24 mouse cellular contexts compared by ENCODE assay signal in genomic region chr9:11603884-11604283, GRCm38 (mm10).
DNase-seq lines count a peak whose midpoint lies in the region; ATAC-seq and TF ChIP-seq lines count a peak whose summit lies in the region.
"Had no signal": no experiment of that assay in that cellular context is flagged by ENCODE, and none has a peak within 500 bp of the region (broad histone marks: within the 10 kb centered on the region; RNA-seq: fewer than 3 reads in every experiment).

No protein-coding gene starts in this region.

- 18% methylated on average over 3 of the region's 3 CpGs for WGBS in kidney, adult 2 months
- 47% methylated on average over 3 of the region's 3 CpGs for WGBS in kidney, embryonic 14.5 days
- 31% methylated on average over 3 of the region's 3 CpGs for WGBS in kidney, embryonic 16.5 days

- DNase-seq in kidney, adult 2 months, result peak; percentile 46
- no peak for DNase-seq in kidney, postnatal 25 days
- no peak for DNase-seq in kidney, adult 18-20 months
- no peak for DNase-seq in kidney, postnatal 14 days
- DNase-seq in kidney, postnatal 4 days, result peak; percentile 3 to 6
- DNase-seq in lung, postnatal 14 days, result no peak
- DNase-seq: adrenal gland, adult 8-10 months; adrenal gland, postnatal 14 days; adrenal gland, postnatal 36 days; B cell, adult 2 months; cerebellum, adult 11-12 months; cerebellum, adult 2 months; cerebellum, adult 9-10 months; cerebellum, postnatal 10 days; cerebellum, postnatal 25 days had no signal

- H3K4me1 ChIP-seq in kidney, adult 2 months (ENCODE audit: control insufficient read depth, insufficient read depth, low read length), result no peaks in the 10 kb centered on the region
- H3K4me1 ChIP-seq in kidney, embryonic 14.5 days (ENCODE audit: control insufficient read depth, insufficient read depth, low read length), result no peaks in the 10 kb centered on the region
- H3K4me1 ChIP-seq in kidney, embryonic 16.5 days (ENCODE audit: insufficient read depth, low read length), result no peaks in the 10 kb centered on the region
- H3K4me1 ChIP-seq: embryonic facial prominence, embryonic 10.5 days; embryonic facial prominence, embryonic 12.5 days; forebrain, embryonic 13.5 days had no signal

- no peak overlapping the region for H3K9ac ChIP-seq in kidney, embryonic 14.5 days (ENCODE audit: low read depth, low read length)
- no peak overlapping the region for H3K9ac ChIP-seq in kidney, embryonic 16.5 days (replicated peaks; ENCODE audit: low read length)
- H3K9ac ChIP-seq: embryonic facial prominence, embryonic 12.5 days; forebrain, embryonic 13.5 days had no signal

- no peak overlapping the region for H3K4me2 ChIP-seq in kidney, embryonic 14.5 days (replicated peaks; ENCODE audit: low read depth, low read length)
- no peak overlapping the region for H3K4me2 ChIP-seq in kidney, embryonic 16.5 days (replicated peaks; ENCODE audit: low read depth, low read length)
- H3K4me2 ChIP-seq: embryonic facial prominence, embryonic 12.5 days; forebrain, embryonic 13.5 days had no signal

- H3K27ac ChIP-seq in kidney, adult 2 months (ENCODE audit: insufficient read depth, low read depth, low read length), result no peak overlapping the region
- no peak overlapping the region for H3K27ac ChIP-seq in kidney, embryonic 14.5 days (ENCODE audit: low read depth, low read length)
- H3K27ac ChIP-seq in kidney, embryonic 16.5 days (ENCODE audit: low read length), result no peak overlapping the region
- H3K27ac ChIP-seq: embryonic facial prominence, embryonic 10.5 days; embryonic facial prominence, embryonic 12.5 days; forebrain, embryonic 13.5 days had no signal

- no peaks in the 10 kb centered on the region for H3K9me3 ChIP-seq in kidney, embryonic 14.5 days (ENCODE audit: control insufficient read depth, low read length)
- H3K9me3 ChIP-seq in kidney, embryonic 16.5 days (ENCODE audit: low read length), result no peaks in the 10 kb centered on the region
- H3K9me3 ChIP-seq: embryonic facial prominence, embryonic 10.5 days; embryonic facial prominence, embryonic 12.5 days; forebrain, embryonic 13.5 days; G1E had no signal

- TF ChIP-seq POLR2A in kidney, adult 2 months (IDR thresholded peaks at IDR 0.05; ENCODE audit: low read depth, low read length), result no peak

- ATAC-seq in kidney, embryonic 14.5 days (ENCODE audit: low FRiP score, low TSS enrichment), result peak; percentile 60; the same call in 1 of the 2 replicates
- ATAC-seq in kidney, embryonic 16.5 days (ENCODE audit: low FRiP score, low TSS enrichment), result peak; percentile 83; the same call in 1 of the 2 replicates
- ATAC-seq: activated CD4-positive, CD25-positive, alpha-beta regulatory T cell, adult 4 months; forebrain, embryonic 13.5 days; Patski had no signal

- no peak overlapping the region for H3K4me3 ChIP-seq in kidney, adult 2 months (ENCODE audit: insufficient read depth, low read depth, low read length)
- no peak overlapping the region for H3K4me3 ChIP-seq in kidney, embryonic 14.5 days (ENCODE audit: low read length)
- no peak overlapping the region for H3K4me3 ChIP-seq in kidney, embryonic 16.5 days (ENCODE audit: low read length)
- H3K4me3 ChIP-seq: embryonic facial prominence, embryonic 10.5 days; embryonic facial prominence, embryonic 12.5 days; forebrain, embryonic 13.5 days had no signal

- H3K36me3 ChIP-seq in kidney, adult 2 months (ENCODE audit: control insufficient read depth, insufficient read depth, low read length), result no peaks in the 10 kb centered on the region
- no peaks in the 10 kb centered on the region for H3K36me3 ChIP-seq in kidney, embryonic 14.5 days (ENCODE audit: control insufficient read depth, insufficient read depth, low read length)
- no peaks in the 10 kb centered on the region for H3K36me3 ChIP-seq in kidney, embryonic 16.5 days (ENCODE audit: insufficient read depth, low read length)
- H3K36me3 ChIP-seq: embryonic facial prominence, embryonic 10.5 days; embryonic facial prominence, embryonic 12.5 days; G1E had no signal

- TF ChIP-seq CTCF in kidney, adult 2 months (conservative IDR thresholded peaks at IDR 0.05; ENCODE audit: insufficient read depth, insufficient read length, low read depth, low read length), result no peak

- H3K27me3 ChIP-seq in kidney, adult 2 months (replicated peaks; ENCODE audit: control insufficient read depth, insufficient read depth, low read length), result no peaks in the 10 kb centered on the region
- no peaks in the 10 kb centered on the region for H3K27me3 ChIP-seq in kidney, embryonic 14.5 days (ENCODE audit: control insufficient read depth, insufficient read depth, low read length)
- H3K27me3 ChIP-seq in kidney, embryonic 16.5 days (ENCODE audit: insufficient read depth, low read length), result no peaks in the 10 kb centered on the region
- H3K27me3 ChIP-seq: CH12.LX; embryonic facial prominence, embryonic 12.5 days; forebrain, embryonic 13.5 days; Patski had no signal

Comparison
In these comparisons a context has a peak if more than half of its experiments do, and no peak if none do; other contexts are left out.
1. DNase-seq: peak in kidney, adult 2 months (single experiment) and kidney, postnatal 4 days (2 of 2); none in kidney, postnatal 25 days (0 of 2), kidney, adult 18-20 months (single experiment), kidney, postnatal 14 days (single experiment) and lung, postnatal 14 days (single experiment).